Mouse (Mus musculus): ENCODE results near the gene Sfi1.
"Not testable (repeated sequence)": the region's sequence is repeated elsewhere in the genome, so short reads cannot be mapped to it uniquely, and the experiment has no call there.

DNA sequence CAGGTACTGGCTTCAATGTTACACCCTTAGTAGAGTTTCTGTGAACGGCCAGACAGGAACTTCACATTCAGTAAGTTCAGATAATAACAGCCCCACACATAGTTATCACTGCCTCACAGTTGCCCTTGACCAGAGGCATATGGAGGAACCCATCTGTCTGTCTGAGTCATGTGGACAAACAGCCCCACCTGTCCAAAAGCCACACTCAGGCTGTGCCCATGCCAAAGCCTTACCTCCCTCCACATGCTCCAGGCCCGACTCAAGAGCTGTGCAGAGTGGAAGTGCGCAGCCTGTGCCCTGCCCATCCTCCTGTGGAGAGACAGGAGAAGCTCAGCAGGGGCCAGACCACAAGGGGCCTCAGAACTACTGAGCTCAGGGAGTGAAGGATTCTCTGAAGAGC is 49.3 kb downstream of the Sfi1 start:
- not testable (repeated sequence) for TF ChIP-seq GATA1, TAL1 (IDR thresholded peaks at IDR 0.05; ENCODE audit: low read length)
